Mouse (Mus musculus): ENCODE data around the gene Oxnad1. TPM values are rescaled to one million over a fixed set of nuclear protein-coding genes. Genes with fewer than 3 reads are reported as not detected.

The Oxnad1 gene
- polyA plus RNA-seq, 1 experiment, result 13.2 TPM

GRCm38 (mm10) chr14:32152243-32152965 is 67.2 kb downstream of the Oxnad1 start:
- WGBS, result 89% methylated on average over 18 of the region's 18 CpGs
- no peak for TF ChIP-seq CTCF (IDR thresholded peaks at IDR 0.05; ENCODE audit: insufficient read depth, low read length)
- no peak for TF ChIP-seq POLR2A (IDR thresholded peaks at IDR 0.05; ENCODE audit: borderline replicate concordance, extremely low read depth, low read depth, low read length)
- no peak for DNase-seq
- Histone ChIP-seq H3K4me3 (replicated peaks; ENCODE audit: extremely low read depth, low read depth, low read length) (no peak overlapping the region), H3K4me1 (ENCODE audit: control insufficient read depth, insufficient read depth, low read length) (no peaks in the 10 kb centered on the region)

Other genes with a start within 250 kb of the Oxnad1 start
- gene Galnt15, start 56.4 kb upstream of the Oxnad1 start, polyA plus RNA-seq (2012; rRNA removed), result 9.3 and 10.8 TPM in 2 replicates
- 12.3 and 13.8 TPM in 2 replicates for gene Dph3, start 355 bp downstream of the Oxnad1 start, polyA plus RNA-seq (2012; rRNA removed)
- gene Msmb, start 56.6 kb downstream of the Oxnad1 start, polyA plus RNA-seq (2012; rRNA removed), result not detected in 2 replicates
- 29.1 and 36.3 TPM in 2 replicates for gene Ncoa4, start 74.5 kb downstream of the Oxnad1 start, polyA plus RNA-seq (2012; rRNA removed)
- gene Timm23, start 116.5 kb downstream of the Oxnad1 start, polyA plus RNA-seq (2012; rRNA removed), result 83.6 and 93.2 TPM in 2 replicates
- 4.1 and 4.9 TPM in 2 replicates for gene Parg, start 116.6 kb downstream of the Oxnad1 start, polyA plus RNA-seq (2012; rRNA removed)
- 0.93 and 1.3 TPM in 2 replicates for gene Ogdhl, start 236.6 kb downstream of the Oxnad1 start, polyA plus RNA-seq (2012; rRNA removed)